ENCODE assay signal across 26 mouse cellular contexts in the genomic region with DNA sequence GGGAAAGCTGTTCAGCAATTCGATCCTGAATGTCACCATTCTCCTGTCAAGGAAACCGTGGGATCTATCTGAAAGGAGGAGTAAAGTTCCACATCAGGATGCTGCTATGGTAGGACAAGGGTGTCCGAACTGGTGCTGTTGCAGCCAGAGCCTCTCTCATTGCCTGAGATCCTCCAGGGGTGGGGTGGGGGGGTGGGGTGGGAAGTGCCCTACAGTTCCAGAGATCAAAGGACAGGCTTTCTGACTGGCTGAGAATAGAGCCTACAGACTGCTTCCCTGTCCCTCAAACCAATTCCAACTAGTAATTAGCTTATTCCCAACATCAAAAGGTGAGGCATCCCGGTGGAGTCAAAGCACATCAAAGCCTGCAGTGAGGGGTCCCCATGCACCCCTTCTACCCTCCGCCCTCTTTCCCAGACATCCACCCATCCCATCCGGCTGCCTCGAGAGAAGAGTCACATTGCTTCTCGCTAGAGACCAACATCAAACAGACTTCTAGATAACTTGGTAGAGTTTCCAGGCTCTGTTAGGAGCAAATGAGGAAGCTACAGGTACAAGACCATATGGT.
DNase-seq lines count a peak whose midpoint lies in the region; ATAC-seq and TF ChIP-seq lines count a peak whose summit lies in the region.
"Had no signal": no experiment of that assay in that cellular context is flagged by ENCODE, and none has a peak within 500 bp of the region (broad histone marks: within the 10 kb centered on the region; RNA-seq: fewer than 3 reads in every experiment).

No protein-coding gene starts in this region.

- TF ChIP-seq CTCF in midbrain, postnatal 0 days (IDR thresholded peaks at IDR 0.05), result no peak
- no peak for TF ChIP-seq CTCF in liver, postnatal 0 days (IDR thresholded peaks at IDR 0.05; ENCODE audit: low read depth)

- H3K27me3 ChIP-seq in forebrain, embryonic 10.5 days (ENCODE audit: poor library complexity, severe bottlenecking), result no peaks in the 10 kb centered on the region
- H3K27me3 ChIP-seq in forebrain, embryonic 16.5 days (replicated peaks; ENCODE audit: control insufficient read depth, insufficient read depth, low read length), result no peaks in the 10 kb centered on the region
- no peaks in the 10 kb centered on the region for H3K27me3 ChIP-seq in midbrain, embryonic 10.5 days (ENCODE audit: low read depth, poor library complexity, severe bottlenecking)
- no peaks in the 10 kb centered on the region for H3K27me3 ChIP-seq in midbrain, postnatal 0 days (ENCODE audit: insufficient read depth, low read length)
- H3K27me3 ChIP-seq in midbrain, embryonic 12.5 days, result no peaks in the 10 kb centered on the region
- H3K27me3 ChIP-seq in liver, postnatal 0 days (ENCODE audit: insufficient read depth, low read length), result no peaks in the 10 kb centered on the region
- H3K27me3 ChIP-seq: heart, embryonic 12.5 days; neural tube, embryonic 12.5 days; Patski had no signal

- TF ChIP-seq EP300 in liver, postnatal 0 days (IDR thresholded peaks at IDR 0.05; ENCODE audit: low read depth), result no peak

- no peak overlapping the region for H3K9ac ChIP-seq in forebrain, embryonic 16.5 days (replicated peaks; ENCODE audit: low read depth, low read length)
- H3K9ac ChIP-seq in midbrain, postnatal 0 days (replicated peaks; ENCODE audit: low read length, poor library complexity, severe bottlenecking), result no peak overlapping the region
- H3K9ac ChIP-seq in midbrain, embryonic 12.5 days (replicated peaks), result no peak overlapping the region
- no peak overlapping the region for H3K9ac ChIP-seq in liver, postnatal 0 days (replicated peaks)
- H3K9ac ChIP-seq: heart, embryonic 12.5 days; limb, embryonic 12.5 days; neural tube, embryonic 12.5 days had no signal

- H3K4me2 ChIP-seq in forebrain, embryonic 16.5 days (ENCODE audit: low read length), result no peak overlapping the region
- H3K4me2 ChIP-seq in midbrain, postnatal 0 days (ENCODE audit: low read depth, low read length, poor library complexity, severe bottlenecking), result no peak overlapping the region
- no peak overlapping the region for H3K4me2 ChIP-seq in midbrain, embryonic 12.5 days (replicated peaks)
- H3K4me2 ChIP-seq in liver, postnatal 0 days (ENCODE audit: low read depth, low read length), result no peak overlapping the region
- H3K4me2 ChIP-seq: heart, embryonic 12.5 days; limb, embryonic 12.5 days; liver, embryonic 11.5 days; neural tube, embryonic 12.5 days had no signal

- H3K4me3 ChIP-seq in forebrain, embryonic 10.5 days, result no peak overlapping the region
- H3K4me3 ChIP-seq in forebrain, embryonic 16.5 days (replicated peaks; ENCODE audit: low read length), result no peak overlapping the region
- no peak overlapping the region for H3K4me3 ChIP-seq in midbrain, embryonic 10.5 days
- no peak overlapping the region for H3K4me3 ChIP-seq in midbrain, postnatal 0 days (ENCODE audit: low read depth, low read length)
- no peak overlapping the region for H3K4me3 ChIP-seq in midbrain, embryonic 12.5 days
- H3K4me3 ChIP-seq in liver, postnatal 0 days (ENCODE audit: low read depth, low read length), result no peak overlapping the region
- H3K4me3 ChIP-seq: gastrocnemius, adult 2 months; heart, adult 2 months; heart, embryonic 12.5 days; limb, embryonic 12.5 days; neural tube, embryonic 12.5 days had no signal

- ATAC-seq in forebrain, embryonic 16.5 days, result no peak
- ATAC-seq in midbrain, postnatal 0 days (ENCODE audit: low FRiP score), result no peak
- ATAC-seq in midbrain, embryonic 12.5 days (ENCODE audit: low FRiP score, low read depth), result peak; percentile 38; the same call in 1 of the 2 replicates
- ATAC-seq in liver, postnatal 0 days, result no peak
- ATAC-seq: hindbrain, embryonic 16.5 days; Patski had no signal

- H3K4me1 ChIP-seq in forebrain, embryonic 10.5 days, result peaks cover 29% of the 10 kb centered on the region
- H3K4me1 ChIP-seq in forebrain, embryonic 16.5 days (replicated peaks; ENCODE audit: control insufficient read depth, insufficient read depth, low read length), result peaks cover 14% of the 10 kb centered on the region
- peaks cover 23% of the 10 kb centered on the region for H3K4me1 ChIP-seq in midbrain, embryonic 10.5 days
- peaks cover 3% of the 10 kb centered on the region; the same call in 1 of the 2 replicates for H3K4me1 ChIP-seq in midbrain, postnatal 0 days (ENCODE audit: insufficient read depth, low read length)
- peaks cover 17% of the 10 kb centered on the region for H3K4me1 ChIP-seq in midbrain, embryonic 12.5 days
- H3K4me1 ChIP-seq in liver, postnatal 0 days (ENCODE audit: insufficient read depth), result no peaks in the 10 kb centered on the region
- H3K4me1 ChIP-seq: heart, embryonic 12.5 days; neural tube, embryonic 12.5 days had no signal

- 38% methylated on average over 8 of the region's 8 CpGs for WGBS in forebrain, embryonic 10.5 days
- WGBS in forebrain, embryonic 16.5 days, result 25% methylated on average over 8 of the region's 8 CpGs
- 36% methylated on average over 8 of the region's 8 CpGs for WGBS in midbrain, embryonic 10.5 days
- 20% methylated on average over 8 of the region's 8 CpGs for WGBS in midbrain, postnatal 0 days
- 28% methylated on average over 8 of the region's 8 CpGs for WGBS in midbrain, embryonic 12.5 days
- 32% methylated on average over 8 of the region's 8 CpGs for WGBS in liver, postnatal 0 days (ENCODE audit: insufficient replicate concordance)

- peak overlapping the region; percentile 67 for H3K27ac ChIP-seq in forebrain, embryonic 10.5 days
- no peak overlapping the region for H3K27ac ChIP-seq in forebrain, embryonic 16.5 days (ENCODE audit: low read length)
- H3K27ac ChIP-seq in midbrain, embryonic 10.5 days (replicated peaks), result peak overlapping the region; percentile 33; the same call in 1 of the 2 replicates
- H3K27ac ChIP-seq in midbrain, postnatal 0 days (ENCODE audit: low read depth, low read length), result no peak overlapping the region
- no peak overlapping the region for H3K27ac ChIP-seq in midbrain, embryonic 12.5 days (replicated peaks)
- H3K27ac ChIP-seq in liver, postnatal 0 days (ENCODE audit: low read depth), result no peak overlapping the region
- H3K27ac ChIP-seq: gastrocnemius, adult 2 months; heart, adult 2 months; kidney, postnatal 0 days; limb, embryonic 12.5 days; neural tube, embryonic 12.5 days had no signal

- no peaks in the 10 kb centered on the region for H3K36me3 ChIP-seq in forebrain, embryonic 10.5 days (replicated peaks)
- H3K36me3 ChIP-seq in forebrain, embryonic 16.5 days (ENCODE audit: control insufficient read depth, insufficient read depth), result no peaks in the 10 kb centered on the region
- H3K36me3 ChIP-seq in midbrain, embryonic 10.5 days, result peaks cover 6% of the 10 kb centered on the region; the same call in 1 of the 2 replicates
- no peaks in the 10 kb centered on the region for H3K36me3 ChIP-seq in midbrain, postnatal 0 days (ENCODE audit: insufficient read depth, low read length)
- H3K36me3 ChIP-seq in midbrain, embryonic 12.5 days, result no peaks in the 10 kb centered on the region
- H3K36me3 ChIP-seq in liver, postnatal 0 days (replicated peaks; ENCODE audit: insufficient read depth, low read length), result no peaks in the 10 kb centered on the region
- H3K36me3 ChIP-seq: heart, embryonic 12.5 days; limb, embryonic 12.5 days; neural tube, embryonic 12.5 days had no signal

- H3K9me3 ChIP-seq in forebrain, embryonic 10.5 days, result peaks cover 4% of the 10 kb centered on the region; the same call in 1 of the 2 replicates
- H3K9me3 ChIP-seq in forebrain, embryonic 16.5 days (ENCODE audit: control insufficient read depth, low read length), result no peaks in the 10 kb centered on the region
- H3K9me3 ChIP-seq in midbrain, embryonic 10.5 days (replicated peaks), result no peaks in the 10 kb centered on the region
- H3K9me3 ChIP-seq in midbrain, postnatal 0 days (ENCODE audit: low read length), result no peaks in the 10 kb centered on the region
- no peaks in the 10 kb centered on the region for H3K9me3 ChIP-seq in midbrain, embryonic 12.5 days
- H3K9me3 ChIP-seq in liver, postnatal 0 days (ENCODE audit: low read length), result no peaks in the 10 kb centered on the region
- H3K9me3 ChIP-seq: heart, embryonic 12.5 days; limb, embryonic 12.5 days; neural tube, embryonic 12.5 days had no signal

- no peak for DNase-seq in forebrain, embryonic 10.5 days (ENCODE audit: extremely low spot score, low spot score)
- no peak for DNase-seq in midbrain, embryonic 10.5 days (ENCODE audit: low spot score)
- no peak for DNase-seq in midbrain, postnatal 0 days (ENCODE audit: low spot score)
- no peak for DNase-seq in liver, postnatal 0 days
- DNase-seq in heart, adult 11 months, result no peak
- DNase-seq in cerebellum, postnatal 25 days, result no peak
- DNase-seq: adrenal gland, postnatal 10 days; cerebellum, adult 11 months; cerebellum, adult 9-10 months; gastrocnemius, adult 2 months; gastrocnemius, postnatal 36 days; heart, adult 2 months; kidney, adult 2 months; lung, postnatal 4 days; right cerebral cortex, adult 18-20 months; spleen, adult 18-20 months; thymus, postnatal 14 days had no signal

Comparison
In these comparisons a context has a peak if more than half of its experiments do, and no peak if none do; other contexts are left out.
1. H3K27ac ChIP-seq: peak in forebrain, embryonic 10.5 days (single experiment) and midbrain, embryonic 10.5 days (single experiment); none in forebrain, embryonic 16.5 days (single experiment), midbrain, postnatal 0 days (single experiment), midbrain, embryonic 12.5 days (single experiment) and liver, postnatal 0 days (single experiment).